Mouse (Mus musculus): ENCODE results near the gene Ints3. TPM values are rescaled to one million over a fixed set of nuclear protein-coding genes. Genes with fewer than 3 reads are reported as not detected.

The Ints3 gene
- polyA plus RNA-seq, 1 experiment from 2014 or later: 35.2 TPM

- ATAC-seq (replicated peaks; ENCODE audit: low FRiP score): no peak
- Histone ChIP-seq H3K27me3 (replicated peaks; ENCODE audit: control insufficient read depth, insufficient read depth, low read length) (peaks cover 7% of the 10 kb centered on the region), H3K4me3 (ENCODE audit: low read depth, low read length) (no peak overlapping the region), H3K27ac (ENCODE audit: low read depth, low read length) (no peak overlapping the region), H3K9ac (ENCODE audit: low read depth, low read length) (no peak overlapping the region), H3K9me3 (ENCODE audit: control insufficient read depth, low read length) (no peaks in the 10 kb centered on the region), H3K4me2 (no peak overlapping the region), H3K4me1 (replicated peaks; ENCODE audit: control insufficient read depth, insufficient read depth, low read length) (peaks cover under 1% of the 10 kb centered on the region; the same call in 1 of the 2 replicates), H3K36me3 (ENCODE audit: control insufficient read depth, insufficient read depth, low read length) (no peaks in the 10 kb centered on the region)
- 71% methylated on average over 4 of the region's 4 CpGs for WGBS
- no peak for DNase-seq (ENCODE audit: low spot score)
Observed at GRCm38 (mm10) chr3:90383690-90384089, 49.7 kb downstream of the Ints3 start.

GRCm38 (mm10) chr3:90381727-90382126 is 51.7 kb downstream of the Ints3 start:
- Histone ChIP-seq H3K9ac (ENCODE audit: low read depth, low read length) (no peak overlapping the region), H3K9me3 (ENCODE audit: control insufficient read depth, low read length) (no peaks in the 10 kb centered on the region), H3K27me3 (replicated peaks; ENCODE audit: control insufficient read depth, insufficient read depth, low read length) (no peaks in the 10 kb centered on the region), H3K4me2 (no peak overlapping the region), H3K4me3 (ENCODE audit: low read depth, low read length) (no peak overlapping the region), H3K36me3 (ENCODE audit: control insufficient read depth, insufficient read depth, low read length) (no peaks in the 10 kb centered on the region), H3K4me1 (replicated peaks; ENCODE audit: control insufficient read depth, insufficient read depth, low read length) (no peaks in the 10 kb centered on the region), H3K27ac (ENCODE audit: low read depth, low read length) (no peak overlapping the region)
- no peak for ATAC-seq (replicated peaks; ENCODE audit: low FRiP score)
- 65% methylated on average over 11 of the region's 11 CpGs for WGBS
- DNase-seq (ENCODE audit: low spot score): no peak

GRCm38 (mm10) chr3:90378496-90378895 is 54.9 kb downstream of the Ints3 start:
- Histone ChIP-seq H3K27me3 (replicated peaks; ENCODE audit: control insufficient read depth, insufficient read depth, low read length) (no peaks in the 10 kb centered on the region), H3K4me2 (no peak overlapping the region), H3K36me3 (ENCODE audit: control insufficient read depth, insufficient read depth, low read length) (no peaks in the 10 kb centered on the region), H3K27ac (ENCODE audit: low read depth, low read length) (no peak overlapping the region), H3K4me3 (ENCODE audit: low read depth, low read length) (no peak overlapping the region), H3K9me3 (ENCODE audit: control insufficient read depth, low read length) (no peaks in the 10 kb centered on the region), H3K4me1 (replicated peaks; ENCODE audit: control insufficient read depth, insufficient read depth, low read length) (no peaks in the 10 kb centered on the region), H3K9ac (ENCODE audit: low read depth, low read length) (no peak overlapping the region)
- ATAC-seq (replicated peaks; ENCODE audit: low FRiP score): no peak
- WGBS: 72% methylated on average over 5 of the region's 5 CpGs
- no peak for DNase-seq (ENCODE audit: low spot score)

- H3K4me2 ChIP-seq: no peak overlapping the region
- H3K27ac ChIP-seq (ENCODE audit: low read depth, low read length): no peak overlapping the region
- H3K36me3 ChIP-seq (ENCODE audit: control insufficient read depth, insufficient read depth, low read length): no peaks in the 10 kb centered on the region
- WGBS: 31% methylated on average over 1 of the region's 1 CpGs
- H3K9me3 ChIP-seq (ENCODE audit: control insufficient read depth, low read length): no peaks in the 10 kb centered on the region
- H3K9ac ChIP-seq (ENCODE audit: low read depth, low read length): no peak overlapping the region
- no peaks in the 10 kb centered on the region for H3K4me1 ChIP-seq (replicated peaks; ENCODE audit: control insufficient read depth, insufficient read depth, low read length)
- DNase-seq (ENCODE audit: low spot score): no peak
- ATAC-seq (replicated peaks; ENCODE audit: low FRiP score): peak; percentile 37; the same call in 1 of the 2 replicates
- no peaks in the 10 kb centered on the region for H3K27me3 ChIP-seq (replicated peaks; ENCODE audit: control insufficient read depth, insufficient read depth, low read length)
- H3K4me3 ChIP-seq (ENCODE audit: low read depth, low read length): no peak overlapping the region
Observed at GRCm38 (mm10) chr3:90376247-90376585, 57.2 kb downstream of the Ints3 start.

- Histone ChIP-seq H3K9ac (ENCODE audit: low read depth, low read length) (no peak overlapping the region; the same call in 1 of the 2 replicates), H3K4me2 (no peak overlapping the region), H3K4me1 (replicated peaks; ENCODE audit: control insufficient read depth, insufficient read depth, low read length) (no peaks in the 10 kb centered on the region), H3K27ac (ENCODE audit: low read depth, low read length) (no peak overlapping the region), H3K4me3 (ENCODE audit: low read depth, low read length) (no peak overlapping the region), H3K27me3 (replicated peaks; ENCODE audit: control insufficient read depth, insufficient read depth, low read length) (no peaks in the 10 kb centered on the region), H3K36me3 (ENCODE audit: control insufficient read depth, insufficient read depth, low read length) (no peaks in the 10 kb centered on the region), H3K9me3 (ENCODE audit: control insufficient read depth, low read length) (no peaks in the 10 kb centered on the region)
- DNase-seq (ENCODE audit: low spot score) (no peak), ATAC-seq (replicated peaks; ENCODE audit: low FRiP score) (no peak)
- WGBS: 66% methylated on average over 3 of the region's 3 CpGs
Observed at GRCm38 (mm10) chr3:90375562-90376246, 57.7 kb downstream of the Ints3 start.

GRCm38 (mm10) chr3:90374368-90374767 is 59.1 kb downstream of the Ints3 start:
- Histone ChIP-seq H3K9ac (ENCODE audit: low read depth, low read length) (no peak overlapping the region), H3K9me3 (ENCODE audit: control insufficient read depth, low read length) (no peaks in the 10 kb centered on the region), H3K27ac (ENCODE audit: low read depth, low read length) (no peak overlapping the region), H3K36me3 (ENCODE audit: control insufficient read depth, insufficient read depth, low read length) (no peaks in the 10 kb centered on the region), H3K4me1 (replicated peaks; ENCODE audit: control insufficient read depth, insufficient read depth, low read length) (no peaks in the 10 kb centered on the region), H3K27me3 (replicated peaks; ENCODE audit: control insufficient read depth, insufficient read depth, low read length) (no peaks in the 10 kb centered on the region), H3K4me3 (ENCODE audit: low read depth, low read length) (no peak overlapping the region), H3K4me2 (no peak overlapping the region)
- whole genome bisulfite sequencing: 82% methylated on average over 4 of the region's 4 CpGs
- ATAC-seq (replicated peaks; ENCODE audit: low FRiP score) (no peak), DNase-seq (ENCODE audit: low spot score) (no peak)

GRCm38 (mm10) chr3:90373432-90374028 is 59.9 kb downstream of the Ints3 start:
- Histone ChIP-seq H3K27me3 (replicated peaks; ENCODE audit: control insufficient read depth, insufficient read depth, low read length) (no peaks in the 10 kb centered on the region), H3K9ac (ENCODE audit: low read depth, low read length) (no peak overlapping the region), H3K4me1 (replicated peaks; ENCODE audit: control insufficient read depth, insufficient read depth, low read length) (no peaks in the 10 kb centered on the region), H3K4me2 (no peak overlapping the region), H3K36me3 (ENCODE audit: control insufficient read depth, insufficient read depth, low read length) (no peaks in the 10 kb centered on the region), H3K4me3 (ENCODE audit: low read depth, low read length) (no peak overlapping the region), H3K9me3 (ENCODE audit: control insufficient read depth, low read length) (no peaks in the 10 kb centered on the region), H3K27ac (ENCODE audit: low read depth, low read length) (no peak overlapping the region)
- ATAC-seq (replicated peaks; ENCODE audit: low FRiP score) (peak; percentile 58; the same call in 1 of the 2 replicates), DNase-seq (ENCODE audit: low spot score) (peak; percentile 61)
- WGBS: 28% methylated on average over 4 of the region's 4 CpGs

GRCm38 (mm10) chr3:90372817-90373216 is 60.6 kb downstream of the Ints3 start:
- H3K4me2 ChIP-seq: no peak overlapping the region
- H3K27me3 ChIP-seq (replicated peaks; ENCODE audit: control insufficient read depth, insufficient read depth, low read length): no peaks in the 10 kb centered on the region
- no peaks in the 10 kb centered on the region for H3K36me3 ChIP-seq (ENCODE audit: control insufficient read depth, insufficient read depth, low read length)
- DNase-seq (ENCODE audit: low spot score) (peak; percentile 30), ATAC-seq (replicated peaks; ENCODE audit: low FRiP score) (no peak)
- 44% methylated on average over 5 of the region's 5 CpGs for WGBS
- no peak overlapping the region for H3K4me3 ChIP-seq (ENCODE audit: low read depth, low read length)
- no peak overlapping the region for H3K27ac ChIP-seq (ENCODE audit: low read depth, low read length)
- H3K4me1 ChIP-seq (replicated peaks; ENCODE audit: control insufficient read depth, insufficient read depth, low read length): no peaks in the 10 kb centered on the region
- H3K9ac ChIP-seq (ENCODE audit: low read depth, low read length): no peak overlapping the region
- no peaks in the 10 kb centered on the region for H3K9me3 ChIP-seq (ENCODE audit: control insufficient read depth, low read length)

GRCm38 (mm10) chr3:90371857-90372256 is 61.6 kb downstream of the Ints3 start:
- DNase-seq (ENCODE audit: low spot score) (no peak), ATAC-seq (replicated peaks; ENCODE audit: low FRiP score) (no peak)
- Histone ChIP-seq H3K36me3 (ENCODE audit: control insufficient read depth, insufficient read depth, low read length) (no peaks in the 10 kb centered on the region), H3K4me3 (ENCODE audit: low read depth, low read length) (no peak overlapping the region), H3K4me2 (no peak overlapping the region), H3K27ac (ENCODE audit: low read depth, low read length) (no peak overlapping the region), H3K4me1 (replicated peaks; ENCODE audit: control insufficient read depth, insufficient read depth, low read length) (no peaks in the 10 kb centered on the region; the same call in 1 of the 2 replicates), H3K9me3 (ENCODE audit: control insufficient read depth, low read length) (no peaks in the 10 kb centered on the region), H3K9ac (ENCODE audit: low read depth, low read length) (no peak overlapping the region), H3K27me3 (replicated peaks; ENCODE audit: control insufficient read depth, insufficient read depth, low read length) (no peaks in the 10 kb centered on the region)
- 75% methylated on average over 7 of the region's 7 CpGs for WGBS

Measured in liver, embryonic 11.5 days (tissue).